Mouse (Mus musculus): ENCODE measurements at regions not wholly inside any gene's neighbourhood (a gene's known extent, or its start where the extent isn't known, plus 50 kb on each side); places are given as distances from the start of the nearest gene placed in this dataset.

GRCm38 (mm10) chr12:7870473-7870872 is 107.0 kb upstream of the Apob start:
- H3K4me3 ChIP-seq, result no peak overlapping the region
- no peak for TF ChIP-seq CTCF (conservative IDR thresholded peaks at IDR 0.05)
- H3K27ac ChIP-seq, result no peak overlapping the region
- DNase-seq (ENCODE audit: low spot score in 2 of 2), result no peak

GRCm38 (mm10) chr12:7875454-7875853 is 102.0 kb upstream of the Apob start:
- no peak for TF ChIP-seq CTCF (conservative IDR thresholded peaks at IDR 0.05)
- DNase-seq (ENCODE audit: low spot score in 2 of 2), result no peak
- Histone ChIP-seq H3K27ac (no peak overlapping the region), H3K4me3 (no peak overlapping the region)

GRCm38 (mm10) chr12:7876302-7877063 is 101.0 kb upstream of the Apob start:
- Histone ChIP-seq H3K27ac (no peak overlapping the region), H3K4me3 (no peak overlapping the region)
- no peak for TF ChIP-seq CTCF (conservative IDR thresholded peaks at IDR 0.05)
- DNase-seq (ENCODE audit: low spot score in 2 of 2), result no peak

- Histone ChIP-seq H3K27ac (no peak overlapping the region), H3K4me3 (no peak overlapping the region)
- no peak for TF ChIP-seq CTCF (conservative IDR thresholded peaks at IDR 0.05)
- no peak for DNase-seq (ENCODE audit: low spot score in 2 of 2)
Measured at GRCm38 (mm10) chr12:7878761-7879160, 98.7 kb upstream of the Apob start.

- no peak for TF ChIP-seq CTCF (conservative IDR thresholded peaks at IDR 0.05)
- H3K27ac ChIP-seq, result no peak overlapping the region
Measured at GRCm38 (mm10) chr12:7896156-7896555, 81.3 kb upstream of the Apob start.

GRCm38 (mm10) chr12:7905329-7905728 is 72.1 kb upstream of the Apob start:
- no peak overlapping the region for H3K27ac ChIP-seq
- DNase-seq (ENCODE audit: low spot score in 2 of 2), result no peak

More at GRCm38 (mm10) chr12:7896156-7896555, 81.3 kb upstream of the Apob start:
- no peak for DNase-seq (ENCODE audit: low spot score in 2 of 2)
- H3K4me3 ChIP-seq, result no peak overlapping the region

GRCm38 (mm10) chr12:7906831-7907230 is 70.6 kb upstream of the Apob start:
- DNase-seq (ENCODE audit: low spot score in 2 of 2), result no peak
- no peak for TF ChIP-seq CTCF (conservative IDR thresholded peaks at IDR 0.05)
- Histone ChIP-seq H3K4me3 (no peak overlapping the region), H3K27ac (no peak overlapping the region)

More at GRCm38 (mm10) chr12:7905329-7905728, 72.1 kb upstream of the Apob start:
- TF ChIP-seq CTCF (conservative IDR thresholded peaks at IDR 0.05), result peak; percentile 56
- no peak overlapping the region for H3K4me3 ChIP-seq

- no peak for TF ChIP-seq CTCF (conservative IDR thresholded peaks at IDR 0.05)
- no peak overlapping the region for H3K27ac ChIP-seq
- no peak overlapping the region for H3K4me3 ChIP-seq
- no peak for DNase-seq (ENCODE audit: low spot score in 2 of 2)
Measured at GRCm38 (mm10) chr12:7909746-7910360, 67.6 kb upstream of the Apob start.

GRCm38 (mm10) chr12:7910509-7910908 is 66.9 kb upstream of the Apob start:
- no peak for TF ChIP-seq CTCF (conservative IDR thresholded peaks at IDR 0.05)
- DNase-seq (ENCODE audit: low spot score in 2 of 2), result no peak
- Histone ChIP-seq H3K4me3 (no peak overlapping the region), H3K27ac (no peak overlapping the region)

GRCm38 (mm10) chr12:7918385-7918784 is 59.1 kb upstream of the Apob start:
- no peak for DNase-seq (ENCODE audit: low spot score in 2 of 2)
- no peak overlapping the region for H3K4me3 ChIP-seq
- no peak overlapping the region for H3K27ac ChIP-seq
- TF ChIP-seq CTCF (conservative IDR thresholded peaks at IDR 0.05), result no peak

GRCm38 (mm10) chr12:7918967-7919708 is 58.3 kb upstream of the Apob start:
- H3K27ac ChIP-seq, result no peak overlapping the region
- no peak overlapping the region for H3K4me3 ChIP-seq
- no peak for TF ChIP-seq CTCF (conservative IDR thresholded peaks at IDR 0.05)
- no peak for DNase-seq (ENCODE audit: low spot score in 2 of 2)

GRCm38 (mm10) chr12:7919709-7920324 is 57.6 kb upstream of the Apob start:
- TF ChIP-seq CTCF (conservative IDR thresholded peaks at IDR 0.05), result no peak
- DNase-seq (ENCODE audit: low spot score in 2 of 2), result no peak
- no peak overlapping the region for H3K4me3 ChIP-seq
- H3K27ac ChIP-seq, result no peak overlapping the region

GRCm38 (mm10) chr12:7920888-7921287 is 56.6 kb upstream of the Apob start:
- Histone ChIP-seq H3K27ac (no peak overlapping the region), H3K4me3 (no peak overlapping the region)
- no peak for DNase-seq (ENCODE audit: low spot score in 2 of 2)
- TF ChIP-seq CTCF (conservative IDR thresholded peaks at IDR 0.05), result no peak
